Mouse (Mus musculus): ENCODE measurements around the gene Tnrc6a. TPM values are rescaled to one million over a fixed set of nuclear protein-coding genes. Genes with fewer than 3 reads are reported as not detected.
"Not testable (repeated sequence)": the region's sequence is repeated elsewhere in the genome, so short reads cannot be mapped to it uniquely, and the experiment has no call there.

The Tnrc6a gene
- polyA plus RNA-seq, 1 experiment: 84.5 TPM

DNA sequence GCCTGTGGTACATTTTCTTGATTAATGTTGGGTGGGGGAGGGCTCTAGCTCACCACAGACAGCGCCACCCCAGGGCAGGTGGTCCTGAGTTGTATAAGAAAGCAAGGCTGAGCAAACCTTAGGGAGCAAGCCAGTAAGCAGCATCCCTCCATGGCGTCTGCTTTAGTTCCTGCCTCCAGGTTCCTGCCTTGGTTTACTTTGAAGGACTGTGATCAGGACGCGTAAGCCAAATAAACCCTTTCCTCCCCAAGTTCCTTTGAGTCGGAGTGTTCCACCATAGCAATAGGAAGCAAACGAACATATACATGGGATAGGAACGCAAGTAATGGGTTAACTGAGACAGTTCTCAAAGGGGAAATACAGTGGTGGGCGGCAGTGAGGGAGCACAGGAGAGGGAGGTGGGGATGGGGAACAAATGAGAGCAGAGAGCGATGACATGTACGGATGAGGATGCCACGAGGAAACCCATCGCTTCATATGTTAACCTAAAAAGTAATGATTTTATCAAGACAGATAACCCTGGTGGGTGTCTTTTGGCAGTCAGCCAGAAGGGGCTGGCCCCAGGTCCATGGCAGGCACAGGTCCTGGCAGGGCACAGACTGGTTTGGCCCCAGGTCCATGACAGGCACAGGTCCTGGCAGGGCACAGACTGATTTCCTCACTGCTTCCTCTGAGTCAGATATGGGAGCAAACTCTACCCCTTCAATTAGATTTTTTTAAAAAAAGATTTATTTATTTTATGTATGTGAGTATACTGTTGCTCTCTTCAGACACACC lies 27.2 kb upstream of the Tnrc6a start:
- Histone ChIP-seq H3K27ac (ENCODE audit: control insufficient read depth, insufficient read depth, low read length) (no peak overlapping the region), H3K4me1 (replicated peaks; ENCODE audit: control insufficient read depth, insufficient read depth, low read length) (no peaks in the 10 kb centered on the region), H3K27me3 (ENCODE audit: control insufficient read depth, insufficient read depth, low read length) (no peaks in the 10 kb centered on the region), H3K4me3 (ENCODE audit: control insufficient read depth, insufficient read depth, low read length) (no peak overlapping the region), H3K36me3 (ENCODE audit: control insufficient read depth, insufficient read depth, low read length) (no peaks in the 10 kb centered on the region)
- WGBS: 84% methylated on average over 12 of the region's 12 CpGs
- no peak for TF ChIP-seq CTCF (IDR thresholded peaks at IDR 0.05; ENCODE audit: borderline replicate concordance, control insufficient read depth, extremely low read depth, insufficient read depth, low read length, poor library complexity)
- no peak for TF ChIP-seq POLR2A (IDR thresholded peaks at IDR 0.05; ENCODE audit: control insufficient read depth, extremely low read depth, insufficient read depth, low read length, poor library complexity)
- no peak for DNase-seq

DNA sequence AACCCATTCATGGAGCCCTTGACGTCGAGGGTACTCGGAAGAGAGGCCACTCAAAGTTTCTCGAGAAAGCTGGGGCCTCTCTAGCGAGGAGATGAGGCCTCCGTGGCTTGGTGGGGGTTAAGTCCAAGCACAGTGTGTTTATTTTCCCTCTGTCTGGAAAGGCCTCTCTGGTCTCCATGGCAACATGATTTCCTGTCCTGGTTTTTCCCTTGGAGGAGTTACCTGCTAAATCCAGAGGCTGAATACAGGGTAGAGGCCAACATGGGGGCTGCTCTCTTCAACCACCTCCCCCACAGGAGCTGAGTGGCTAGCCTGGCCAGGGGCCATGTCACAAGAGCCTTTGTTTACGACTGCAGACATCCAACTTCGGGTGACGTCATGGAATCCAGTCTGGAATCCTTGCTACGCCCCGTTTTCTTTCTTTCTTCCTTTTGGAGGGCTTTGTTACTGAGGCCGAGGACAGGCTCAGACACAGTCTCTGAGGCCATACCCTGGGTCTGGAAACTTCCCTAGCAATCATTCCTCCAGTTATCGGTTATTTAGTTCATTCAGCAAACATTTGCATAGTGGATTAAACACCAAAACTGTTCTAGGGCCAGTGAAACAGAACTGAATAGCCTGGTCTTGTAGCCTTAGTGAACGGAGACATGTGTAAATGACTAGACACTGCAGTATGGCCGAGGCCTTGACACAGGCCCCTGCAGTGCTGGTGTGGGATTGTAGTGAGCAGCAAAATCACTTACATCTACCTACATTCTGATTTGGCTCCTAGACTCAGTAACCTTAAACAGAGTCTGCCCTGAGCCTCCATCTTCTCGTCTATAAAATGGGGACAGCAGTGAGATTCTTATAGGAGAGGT lies 25.6 kb upstream of the Tnrc6a start:
- no peaks in the 10 kb centered on the region for H3K4me1 ChIP-seq (replicated peaks; ENCODE audit: control insufficient read depth, insufficient read depth, low read length)
- 81% methylated on average over 16 of the region's 16 CpGs for WGBS
- no peak overlapping the region for H3K27ac ChIP-seq (ENCODE audit: control insufficient read depth, insufficient read depth, low read length)
- TF ChIP-seq CTCF (IDR thresholded peaks at IDR 0.05; ENCODE audit: borderline replicate concordance, control insufficient read depth, extremely low read depth, insufficient read depth, low read length, poor library complexity): no peak
- no peak for TF ChIP-seq POLR2A (IDR thresholded peaks at IDR 0.05; ENCODE audit: control insufficient read depth, extremely low read depth, insufficient read depth, low read length, poor library complexity)
- DNase-seq: no peak
- H3K27me3 ChIP-seq (ENCODE audit: control insufficient read depth, insufficient read depth, low read length): no peaks in the 10 kb centered on the region
- H3K36me3 ChIP-seq (ENCODE audit: control insufficient read depth, insufficient read depth, low read length): no peaks in the 10 kb centered on the region
- no peak overlapping the region for H3K4me3 ChIP-seq (ENCODE audit: control insufficient read depth, insufficient read depth, low read length)

DNA sequence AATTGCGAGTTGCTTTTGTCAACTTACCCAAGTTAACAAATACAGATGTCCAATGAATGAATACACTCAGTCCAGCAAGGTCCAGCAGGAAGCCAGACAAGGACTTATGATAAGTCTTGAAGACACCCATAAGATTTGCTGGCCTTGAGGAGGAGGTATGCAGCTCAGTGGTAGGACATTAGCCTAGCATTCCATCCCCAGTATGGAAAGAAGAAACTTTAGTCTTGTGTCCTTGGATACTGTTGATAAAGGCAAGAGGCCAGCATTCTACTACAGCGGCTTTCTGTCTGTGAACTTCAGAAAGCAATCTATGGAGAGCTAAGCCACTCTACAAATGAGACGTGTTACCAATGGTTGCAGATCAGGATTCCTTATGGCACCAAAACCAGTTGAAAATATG lies 22.4 kb upstream of the Tnrc6a start:
- H3K36me3 ChIP-seq (ENCODE audit: control insufficient read depth, insufficient read depth, low read length): no peaks in the 10 kb centered on the region
- H3K4me3 ChIP-seq (ENCODE audit: control insufficient read depth, insufficient read depth, low read length): no peak overlapping the region
- no peak overlapping the region for H3K27ac ChIP-seq (ENCODE audit: control insufficient read depth, insufficient read depth, low read length)
- no peaks in the 10 kb centered on the region for H3K27me3 ChIP-seq (ENCODE audit: control insufficient read depth, insufficient read depth, low read length)
- H3K4me1 ChIP-seq (replicated peaks; ENCODE audit: control insufficient read depth, insufficient read depth, low read length): no peaks in the 10 kb centered on the region
- TF ChIP-seq POLR2A (IDR thresholded peaks at IDR 0.05; ENCODE audit: control insufficient read depth, extremely low read depth, insufficient read depth, low read length, poor library complexity) (no peak), CTCF (IDR thresholded peaks at IDR 0.05; ENCODE audit: borderline replicate concordance, control insufficient read depth, extremely low read depth, insufficient read depth, low read length, poor library complexity) (no peak)
- WGBS: 93% methylated on average over 3 of the region's 3 CpGs
- DNase-seq: no peak

DNA sequence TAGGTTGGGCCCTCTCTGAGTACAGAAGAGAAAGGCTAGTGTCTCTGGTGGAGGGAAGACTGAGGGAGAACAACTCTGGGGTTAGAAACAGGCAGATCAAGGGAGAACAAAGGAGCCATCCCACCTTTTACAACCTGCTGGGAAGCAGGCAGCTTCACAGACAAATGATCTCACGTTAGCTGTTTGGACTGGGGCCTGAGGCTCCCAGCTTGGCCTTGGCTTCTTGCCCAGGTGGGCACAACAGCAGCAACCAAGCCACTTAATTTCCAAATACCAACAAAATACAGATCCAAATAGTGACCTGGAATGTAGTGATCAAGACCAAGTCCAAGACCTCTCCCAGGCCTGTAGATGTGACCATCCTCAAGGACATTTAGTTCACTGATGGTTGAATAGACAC lies 18.3 kb upstream of the Tnrc6a start:
- not testable (repeated sequence) for H3K4me1 ChIP-seq (replicated peaks; ENCODE audit: control insufficient read depth, insufficient read depth, low read length); H3K36me3 ChIP-seq (ENCODE audit: control insufficient read depth, insufficient read depth, low read length); H3K27ac ChIP-seq (ENCODE audit: control insufficient read depth, insufficient read depth, low read length); DNase-seq; H3K27me3 ChIP-seq (ENCODE audit: control insufficient read depth, insufficient read depth, low read length); H3K4me3 ChIP-seq (ENCODE audit: control insufficient read depth, insufficient read depth, low read length)
- WGBS: 91% methylated on average over 1 of the region's 1 CpGs

DNA sequence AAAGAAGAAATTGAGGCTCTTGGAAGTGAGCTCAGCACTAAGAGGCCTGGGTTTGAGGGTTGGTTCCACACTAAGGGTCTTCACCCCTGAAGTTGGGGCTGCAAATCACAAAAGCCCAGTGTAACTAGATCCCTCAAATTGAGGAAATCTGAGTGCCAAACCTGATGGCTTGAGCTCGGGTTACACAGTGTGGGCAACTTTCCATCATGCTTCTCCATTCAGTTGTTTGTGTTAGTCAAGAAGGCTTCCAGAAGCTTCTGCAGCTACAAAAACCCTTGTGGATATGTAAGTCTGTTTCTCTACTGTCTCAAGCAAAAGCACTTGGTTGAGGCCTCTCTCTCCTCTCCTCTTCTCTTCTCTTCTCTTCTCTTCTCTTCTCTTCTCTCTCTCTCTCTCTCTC lies 17.8 kb upstream of the Tnrc6a start:
- Histone ChIP-seq H3K27ac (ENCODE audit: control insufficient read depth, insufficient read depth, low read length) (no peak overlapping the region), H3K4me3 (ENCODE audit: control insufficient read depth, insufficient read depth, low read length) (no peak overlapping the region), H3K27me3 (ENCODE audit: control insufficient read depth, insufficient read depth, low read length) (no peaks in the 10 kb centered on the region), H3K4me1 (replicated peaks; ENCODE audit: control insufficient read depth, insufficient read depth, low read length) (no peaks in the 10 kb centered on the region), H3K36me3 (ENCODE audit: control insufficient read depth, insufficient read depth, low read length) (no peaks in the 10 kb centered on the region)
- TF ChIP-seq CTCF (IDR thresholded peaks at IDR 0.05; ENCODE audit: borderline replicate concordance, control insufficient read depth, extremely low read depth, insufficient read depth, low read length, poor library complexity) (no peak), POLR2A (IDR thresholded peaks at IDR 0.05; ENCODE audit: control insufficient read depth, extremely low read depth, insufficient read depth, low read length, poor library complexity) (no peak)
- WGBS: 77% methylated on average over 1 of the region's 1 CpGs
- no peak for DNase-seq

DNA sequence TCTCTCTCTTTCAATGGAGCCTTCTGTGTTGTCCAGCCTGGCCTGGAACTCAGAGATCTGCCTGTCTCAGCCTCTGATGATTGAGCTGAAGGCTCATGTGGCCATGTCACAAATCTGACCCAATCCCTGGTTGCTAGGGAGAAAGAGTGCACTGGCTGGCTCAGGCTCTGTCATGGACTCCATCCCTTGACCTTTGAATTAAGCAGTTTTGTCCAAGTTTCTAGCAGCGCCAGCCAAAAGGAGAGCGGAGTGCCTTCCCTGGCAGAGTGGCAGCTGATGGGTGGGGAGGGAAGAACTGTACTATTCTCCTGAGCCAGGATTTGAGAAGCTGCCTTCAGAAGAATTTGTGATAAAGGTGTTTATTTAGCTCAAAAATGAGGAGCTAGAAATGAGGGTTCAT lies 17.4 kb upstream of the Tnrc6a start:
- no peak for TF ChIP-seq CTCF (IDR thresholded peaks at IDR 0.05; ENCODE audit: borderline replicate concordance, control insufficient read depth, extremely low read depth, insufficient read depth, low read length, poor library complexity)
- no peak for TF ChIP-seq POLR2A (IDR thresholded peaks at IDR 0.05; ENCODE audit: control insufficient read depth, extremely low read depth, insufficient read depth, low read length, poor library complexity)
- 100% methylated on average over 2 of the region's 2 CpGs for WGBS

More for the DNA sequence above, 17.4 kb upstream of the Tnrc6a start:
- H3K4me3 ChIP-seq (ENCODE audit: control insufficient read depth, insufficient read depth, low read length): no peak overlapping the region
- no peaks in the 10 kb centered on the region for H3K27me3 ChIP-seq (ENCODE audit: control insufficient read depth, insufficient read depth, low read length)
- no peaks in the 10 kb centered on the region for H3K4me1 ChIP-seq (replicated peaks; ENCODE audit: control insufficient read depth, insufficient read depth, low read length)
- no peak for DNase-seq
- H3K36me3 ChIP-seq (ENCODE audit: control insufficient read depth, insufficient read depth, low read length): no peaks in the 10 kb centered on the region
- no peak overlapping the region for H3K27ac ChIP-seq (ENCODE audit: control insufficient read depth, insufficient read depth, low read length)

Measured in thymus, adult 2 months (tissue).